Mouse (Mus musculus): ENCODE measurements around the gene Trpd52l3.

GRCm38 (mm10) chr19:30043691-30044090 is 40.1 kb downstream of the Trpd52l3 start:
- no peak for TF ChIP-seq POLR2A (IDR thresholded peaks at IDR 0.05; ENCODE audit: low read depth, low read length)
- TF ChIP-seq ZC3H11A (IDR thresholded peaks at IDR 0.05; ENCODE audit: low read depth, low read length), result no peak
- TF ChIP-seq USF1 (IDR thresholded peaks at IDR 0.05; ENCODE audit: low read depth, low read length), result no peak
- TF ChIP-seq CTCF (conservative IDR thresholded peaks at IDR 0.05 in 1 of 2, IDR thresholded peaks at IDR 0.05 in 1 of 2; ENCODE audit: low read depth in 2 of 2, low read length in 2 of 2), result no peak
- TF ChIP-seq SIN3A (IDR thresholded peaks at IDR 0.05; ENCODE audit: low read length), result no peak
- TF ChIP-seq E2F4 (IDR thresholded peaks at IDR 0.05; ENCODE audit: insufficient replicate concordance, low read depth, low read length), result no peak
- TF ChIP-seq EP300 (IDR thresholded peaks at IDR 0.05; ENCODE audit: low read length), result peak; percentile 41; the same call in 1 of the 2 replicates
- no peak for TF ChIP-seq HCFC1 (IDR thresholded peaks at IDR 0.05; ENCODE audit: low read depth, low read length)
- no peak for TF ChIP-seq TBP (conservative IDR thresholded peaks at IDR 0.05; ENCODE audit: low read depth, low read length)
